Mouse (Mus musculus) adrenal gland, postnatal 36 days (tissue): ENCODE results near the gene Lrrtm3. TPM values are rescaled to one million over a fixed set of nuclear protein-coding genes. Genes with fewer than 3 reads are reported as not detected.

Source experiments
- DNase-seq, 2 experiments: peaks; one replicate each; pipeline ENCODE4 v3.0.0; 2021; ENCODE audit warnings: mixed read lengths in 1 of 2
- total RNA-seq, 2 experiments: library from RNA; stranded (reverse); gene quantifications; 2 replicates each; pipeline ENCODE4 v1.2.3; 2021

The Lrrtm3 gene
- total RNA-seq, 2 experiments from 2014 or later = 0.50 to 0.69 TPM

GRCm38 (mm10) chr10:64041892-64042291, 48.2 kb downstream of the Lrrtm3 start:
- DNase-seq = no peak

DNA sequence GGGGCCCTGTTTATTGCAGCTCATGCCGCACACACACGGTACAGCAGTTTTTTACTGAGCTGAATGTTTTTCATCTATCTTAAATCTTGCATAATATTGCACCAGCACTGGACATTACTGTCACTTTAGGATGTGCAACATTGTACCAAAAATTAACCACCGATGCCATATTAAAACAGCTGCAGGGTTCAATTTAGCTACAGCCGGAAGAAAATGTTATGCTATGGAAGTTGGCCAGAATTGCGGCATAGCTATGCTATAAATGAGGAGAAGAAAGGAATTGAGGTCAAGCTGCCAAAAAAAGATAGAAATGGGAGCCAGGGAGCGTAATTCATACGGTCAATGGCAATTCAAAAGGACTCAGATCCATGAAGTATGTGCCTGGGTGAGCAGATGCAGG, 48.9 kb downstream of the Lrrtm3 start:
- no peak for DNase-seq

DNA sequence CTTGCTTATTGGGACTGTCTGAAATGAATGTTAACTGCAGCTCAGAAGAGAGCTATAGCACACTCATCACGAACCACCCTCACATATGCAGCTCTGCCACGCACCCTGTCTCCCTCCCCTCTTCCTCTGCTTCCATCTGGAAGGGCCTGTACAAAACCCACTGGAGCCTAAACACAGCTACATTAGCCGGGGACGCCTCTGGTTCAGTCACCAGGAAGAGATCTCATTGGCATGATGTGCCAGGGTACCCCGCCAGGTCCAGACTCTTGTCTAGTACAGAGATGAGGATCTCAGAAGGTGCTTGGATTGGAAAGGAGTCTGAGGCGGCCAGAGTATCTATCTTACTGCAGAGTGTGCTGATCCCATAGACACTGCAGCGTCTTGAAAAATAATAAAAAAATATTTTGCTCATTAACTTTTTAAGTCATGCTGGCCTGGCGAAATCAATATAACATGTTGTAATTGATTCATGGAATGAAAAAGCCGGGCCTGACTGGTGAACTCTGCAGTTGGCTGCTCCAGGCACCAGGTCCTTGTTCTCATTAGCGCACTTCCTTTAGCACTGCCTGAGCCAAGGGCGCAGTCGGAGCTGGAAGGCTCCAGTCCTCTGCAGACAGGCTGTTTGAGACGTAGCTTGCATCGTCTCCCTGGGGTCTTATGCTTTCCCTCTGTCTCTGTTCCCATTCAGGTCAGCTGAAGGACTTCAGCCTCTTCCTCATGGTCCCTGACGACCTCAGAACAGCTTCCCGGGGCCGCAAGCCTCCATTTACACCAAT, 50.1 kb downstream of the Lrrtm3 start:
- DNase-seq = no peak

- no peak for DNase-seq
Observed at GRCm38 (mm10) chr10:64030901-64031300, 59.2 kb downstream of the Lrrtm3 start.

- DNase-seq = peak; percentile 3 to 35
Observed at GRCm38 (mm10) chr10:64023340-64023739, 66.7 kb downstream of the Lrrtm3 start.

GRCm38 (mm10) chr10:64020347-64020746, 69.7 kb downstream of the Lrrtm3 start:
- no peak for DNase-seq

DNA sequence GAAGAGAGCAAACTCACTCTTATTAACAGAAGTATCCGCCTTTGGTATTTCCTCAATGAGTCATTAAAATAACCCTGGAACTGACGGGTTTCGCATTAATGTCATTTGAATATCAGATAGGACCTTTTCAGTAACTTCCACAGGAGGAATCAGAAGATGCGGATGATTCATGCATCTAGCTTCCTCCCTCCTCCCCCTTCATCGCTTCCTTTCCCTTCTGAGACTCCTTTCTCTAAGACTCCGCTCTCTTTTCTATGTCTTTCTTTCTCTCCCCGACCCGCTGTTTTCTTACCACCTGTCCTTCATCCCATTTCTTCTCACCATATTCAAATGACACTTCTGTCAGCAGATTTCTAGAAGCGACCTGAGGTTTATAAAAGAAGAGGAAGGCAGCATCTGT, 88.1 kb downstream of the Lrrtm3 start:
- DNase-seq = no peak

DNA sequence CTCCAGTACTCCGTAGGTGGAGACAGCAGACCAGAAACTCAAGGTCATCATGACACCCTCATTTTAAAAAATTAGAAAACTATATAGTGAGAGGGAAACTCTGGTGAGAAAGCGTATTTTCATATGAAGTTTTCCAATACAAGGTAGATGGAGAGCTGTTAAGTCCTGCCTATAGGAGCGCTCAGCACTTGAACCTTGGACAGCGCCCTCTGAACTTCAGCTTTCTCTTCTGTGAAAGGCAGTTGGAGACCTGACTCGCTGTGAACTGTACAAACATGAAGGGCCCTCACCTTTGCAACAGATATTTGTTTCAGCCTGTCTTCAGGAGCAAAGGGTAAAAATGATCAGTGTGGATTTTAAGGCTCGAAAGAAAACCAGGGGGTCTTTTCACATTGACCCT, 88.5 kb downstream of the Lrrtm3 start:
- no peak for DNase-seq

- no peak for DNase-seq
Observed at GRCm38 (mm10) chr10:63994251-63994650, 95.8 kb downstream of the Lrrtm3 start.

DNA sequence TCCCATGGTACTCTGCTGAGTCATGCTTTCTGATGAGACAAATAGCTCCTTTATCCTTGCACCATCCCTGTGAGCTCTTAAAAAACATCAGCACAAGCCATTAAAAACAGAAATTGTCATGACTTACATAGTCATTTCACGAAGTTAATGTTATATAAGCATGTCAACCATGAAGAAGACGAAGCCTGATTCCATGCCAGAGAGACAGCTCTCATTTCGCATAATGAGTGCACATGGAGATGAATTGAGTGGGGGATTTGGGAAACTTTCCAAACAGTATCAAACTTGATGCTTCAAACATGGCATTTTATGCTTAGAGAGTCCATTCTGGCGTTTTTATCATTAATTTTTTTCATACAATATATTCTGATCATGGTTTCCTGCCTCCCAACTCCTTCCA, 104.5 kb downstream of the Lrrtm3 start:
- DNase-seq = no peak

GRCm38 (mm10) chr10:63979410-63979809, 110.7 kb downstream of the Lrrtm3 start:
- no peak for DNase-seq

- DNase-seq = no peak
Observed at GRCm38 (mm10) chr10:63978969-63979368, 111.1 kb downstream of the Lrrtm3 start.

DNA sequence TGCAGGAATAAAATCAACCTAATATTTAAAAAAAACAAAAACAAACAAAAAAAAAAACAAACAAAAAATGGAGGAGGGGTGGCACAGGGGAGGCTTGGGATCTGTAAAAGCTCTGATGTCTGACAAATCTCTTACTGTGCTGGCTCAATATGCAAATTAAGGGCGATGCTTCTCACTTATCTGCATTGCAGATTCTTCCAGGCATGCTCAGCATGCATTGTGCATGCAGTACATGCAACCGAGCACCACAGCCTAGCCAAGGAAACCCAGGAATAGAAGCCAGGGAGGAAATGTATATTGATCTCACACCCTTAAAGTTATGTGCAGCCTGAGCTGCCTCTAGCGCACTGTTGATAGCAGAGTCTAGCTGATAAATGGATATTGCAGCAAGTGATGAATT, 111.5 kb downstream of the Lrrtm3 start:
- DNase-seq = no peak

DNA sequence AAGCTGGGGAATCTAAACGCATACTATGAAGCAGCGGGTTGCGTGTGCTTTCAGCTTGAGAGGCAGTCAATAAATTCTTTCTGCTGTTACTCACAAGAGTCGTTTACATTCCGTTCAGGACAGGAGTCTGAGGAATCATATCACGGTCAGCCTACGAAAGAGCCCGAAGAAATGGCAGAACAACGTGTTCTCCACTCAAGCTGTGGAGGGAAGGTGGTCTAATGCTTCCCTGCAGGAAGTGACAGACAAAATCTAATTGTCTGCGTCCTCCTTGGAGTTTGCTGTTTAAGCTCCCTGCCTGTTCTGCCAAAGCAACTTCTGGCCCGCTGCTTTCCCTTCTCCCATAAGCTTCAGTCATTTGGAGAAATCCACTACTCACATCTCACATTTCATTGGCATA, 112.0 kb downstream of the Lrrtm3 start:
- DNase-seq = no peak

DNA sequence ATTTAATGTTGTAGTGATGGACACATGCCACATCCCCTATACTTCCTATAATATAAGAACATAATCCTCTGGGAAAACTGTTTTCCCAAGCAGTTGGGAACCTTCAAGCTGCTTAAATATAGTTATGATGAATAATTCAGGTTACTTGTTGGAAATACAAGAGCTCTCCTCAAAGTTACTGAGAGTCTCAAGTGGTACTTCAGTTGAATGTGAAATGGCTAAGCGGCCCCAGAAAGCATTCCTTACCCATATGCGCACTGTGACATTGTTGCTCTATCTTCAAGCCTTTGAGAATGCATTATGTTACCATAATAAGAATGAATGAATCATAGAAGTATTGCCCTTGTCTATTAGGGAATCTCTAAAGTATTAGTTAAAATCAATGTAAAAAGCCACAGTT, 117.8 kb downstream of the Lrrtm3 start:
- DNase-seq = no peak

DNA sequence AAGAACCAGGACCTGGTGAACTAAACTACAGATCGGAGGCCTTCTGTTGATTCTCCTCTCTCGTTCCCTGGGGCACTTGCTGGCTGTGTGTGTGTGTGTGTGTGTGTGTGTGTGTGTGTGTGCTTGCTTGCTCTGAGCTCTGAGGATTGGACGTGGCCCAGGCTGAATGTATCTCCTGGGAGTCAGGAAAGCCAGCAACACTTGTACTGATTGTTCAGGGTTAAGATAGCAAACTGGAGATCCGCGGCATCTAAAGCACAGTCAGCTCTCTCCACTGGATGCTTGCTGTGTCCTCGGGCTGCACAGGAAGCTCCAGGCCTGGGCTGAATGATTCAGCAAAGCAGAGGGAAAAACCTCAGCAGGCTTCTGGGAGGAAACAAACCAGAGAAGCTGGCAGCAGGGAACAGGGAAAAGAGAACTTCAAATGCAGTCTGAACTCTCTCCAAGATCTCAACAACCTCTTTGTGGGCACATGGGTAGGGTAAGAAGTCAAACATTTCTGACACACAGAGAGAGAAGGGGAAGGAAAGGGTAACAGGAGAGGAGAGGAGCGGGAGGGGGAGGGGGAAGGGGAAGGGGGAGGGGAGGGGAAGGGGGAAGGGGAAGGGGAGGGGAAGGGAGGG, 135.7 kb downstream of the Lrrtm3 start:
- peak in 1 of 2 experiments; percentile 31 for DNase-seq

DNA sequence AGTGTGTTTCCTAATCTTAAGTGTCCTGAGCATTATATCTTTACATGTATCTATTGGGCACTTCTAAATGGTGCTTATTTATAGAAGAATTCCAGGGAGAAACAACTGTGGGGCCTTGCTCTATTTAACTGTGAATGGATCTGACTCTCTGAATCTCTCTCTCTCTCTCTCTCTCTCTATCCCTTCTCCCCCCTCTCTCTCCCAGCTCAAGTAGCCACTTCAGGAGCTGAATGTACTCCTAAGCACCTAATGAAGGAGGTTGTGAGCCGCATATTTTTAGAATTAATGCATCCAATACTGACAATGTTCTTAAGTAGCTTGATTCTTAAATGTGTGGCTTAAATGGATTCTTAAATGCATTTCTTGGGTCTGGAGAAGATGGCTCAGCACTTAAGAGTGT, 138.6 kb downstream of the Lrrtm3 start:
- DNase-seq = no peak

GRCm38 (mm10) chr10:63950867-63951266, 139.2 kb downstream of the Lrrtm3 start:
- DNase-seq = peak in 1 of 2 experiments; percentile 1

DNA sequence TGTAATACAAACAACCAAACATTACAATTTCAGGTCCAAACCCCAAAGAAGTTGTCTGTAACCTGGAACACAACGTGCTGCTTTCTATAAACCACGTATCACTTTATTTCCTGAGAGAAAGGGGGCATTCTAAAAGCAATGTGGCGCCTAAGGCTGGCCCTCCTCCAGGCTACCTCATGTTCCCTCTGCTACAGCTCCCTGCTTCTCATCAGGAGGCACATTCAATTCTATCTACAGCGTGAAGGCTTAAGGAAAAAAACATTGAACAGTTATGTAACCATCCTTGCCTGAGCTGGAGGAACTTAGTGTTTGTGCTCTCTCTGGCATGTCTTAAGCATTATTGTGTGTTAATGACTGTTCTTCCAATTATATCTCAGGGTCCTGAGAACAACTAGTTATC, 142.8 kb downstream of the Lrrtm3 start:
- DNase-seq = no peak

GRCm38 (mm10) chr10:63945534-63945933, 144.5 kb downstream of the Lrrtm3 start:
- no peak for DNase-seq

GRCm38 (mm10) chr10:63933946-63934345, 156.1 kb downstream of the Lrrtm3 start:
- no peak for DNase-seq

DNA sequence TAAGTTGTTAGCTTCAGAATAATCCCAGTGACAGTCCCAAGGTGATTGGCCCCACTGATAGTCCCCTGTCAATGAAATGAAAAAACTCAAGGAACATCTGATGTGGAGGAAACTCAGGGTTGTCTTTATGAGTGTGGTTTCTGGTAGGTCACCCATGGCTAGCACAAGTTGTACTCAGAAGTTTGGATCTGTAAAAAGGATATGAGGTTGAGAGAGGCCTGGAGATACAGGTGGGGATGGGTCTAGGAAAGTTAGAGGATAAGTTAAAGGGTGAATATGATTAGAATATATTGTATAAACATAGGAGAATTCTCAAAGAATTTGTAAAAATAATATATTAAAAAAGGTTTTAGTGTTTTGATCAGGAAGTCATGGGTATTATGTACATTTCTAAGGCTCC, 162.7 kb downstream of the Lrrtm3 start, which contains the start of gene Gm10118:
Gene Gm10118, minus strand, starts transcription at position 101 of the 400 bp plus-strand sequence.
- no peak for DNase-seq

GRCm38 (mm10) chr10:63908878-63909277, 181.2 kb downstream of the Lrrtm3 start:
- DNase-seq = no peak

DNA sequence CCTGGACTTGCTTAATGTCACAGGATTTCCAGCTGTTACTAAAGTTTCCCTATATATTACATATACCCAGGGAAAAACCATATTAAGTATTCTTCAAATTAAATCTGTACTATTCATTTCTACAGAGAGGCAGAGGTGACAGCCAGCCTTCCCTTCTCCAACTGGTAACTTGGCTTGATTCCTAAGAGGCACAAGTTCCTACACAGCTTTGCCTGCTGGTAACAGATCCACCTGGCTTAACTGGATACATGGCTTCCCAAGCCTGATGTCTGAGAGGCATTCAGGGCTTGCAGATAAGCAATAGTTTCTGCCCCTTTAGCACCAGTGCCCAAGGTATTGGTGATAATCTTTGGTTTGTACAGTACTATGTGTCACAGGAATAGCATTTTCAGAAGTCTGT, 190.2 kb downstream of the Lrrtm3 start:
- DNase-seq = no peak
